Mouse (Mus musculus): Measurements from ENCODE around the gene Gjc2. TPM values are rescaled to one million over a fixed set of nuclear protein-coding genes. Genes with fewer than 3 reads are reported as not detected.
A peak's percentile ranks its signal among the peaks of the same experiment; 100 is the strongest.

Gene Gjc2
- polyA plus RNA-seq, 2 experiments = 0.08 TPM; not detected in 1

GRCm38 (mm10) chr11:59227604-59228121 is 44.6 kb upstream of the Gjc2 start:
- ATAC-seq (ENCODE audit: insufficient read depth) (peak; percentile 75), DNase-seq (ENCODE audit: low read depth in 3 of 3, low spot score in 3 of 3) (no peak)
- peak overlapping the region; percentile 97 for H3K4me2 ChIP-seq (ENCODE audit: low read depth)
- WGBS (ENCODE audit: insufficient replicate concordance) = under 1% methylated on average over 51 of the region's 51 CpGs
- no peaks in the 10 kb centered on the region for H3K27me3 ChIP-seq (ENCODE audit: control insufficient read depth, insufficient read depth, low read length)
- peaks cover 37 to 42% of the 10 kb centered on the region in 2 experiments for H3K4me1 ChIP-seq (replicated peaks; ENCODE audit: control insufficient read depth in 2 of 2, insufficient read depth in 2 of 2, low read length in 1 of 2)
- H3K27ac ChIP-seq = peak overlapping the region; percentile 83
- TF ChIP-seq CTCF (IDR thresholded peaks at IDR 0.05; ENCODE audit: low read depth) = no peak
- no peak for TF ChIP-seq EP300 (IDR thresholded peaks at IDR 0.05; ENCODE audit: low read depth)
- H3K4me3 ChIP-seq (ENCODE audit: insufficient read depth in 1 of 2, low read depth in 2 of 2, low read length in 2 of 2) = peak overlapping the region; percentile 93 to 100
- no peaks in the 10 kb centered on the region for H3K9me3 ChIP-seq (ENCODE audit: control insufficient read depth, low read length)
- peaks cover 5% of the 10 kb centered on the region for H3K36me3 ChIP-seq (replicated peaks; ENCODE audit: control insufficient read depth, insufficient read depth, low read depth)
- H3K9ac ChIP-seq (replicated peaks) = peak overlapping the region; percentile 100

GRCm38 (mm10) chr11:59226787-59227603 is 44.0 kb upstream of the Gjc2 start:
- WGBS (ENCODE audit: insufficient replicate concordance) = 2% methylated on average over 21 of the region's 21 CpGs
- peaks cover 37 to 47% of the 10 kb centered on the region in 2 experiments for H3K4me1 ChIP-seq (replicated peaks; ENCODE audit: control insufficient read depth in 2 of 2, insufficient read depth in 2 of 2, low read length in 1 of 2)
- peak overlapping the region; percentile 100 for H3K9ac ChIP-seq (replicated peaks)
- H3K9me3 ChIP-seq (ENCODE audit: control insufficient read depth, low read length) = no peaks in the 10 kb centered on the region
- H3K36me3 ChIP-seq (replicated peaks; ENCODE audit: control insufficient read depth, insufficient read depth, low read depth) = peaks cover 5% of the 10 kb centered on the region
- DNase-seq (ENCODE audit: low read depth in 3 of 3, low spot score in 3 of 3) (no peak), ATAC-seq (ENCODE audit: insufficient read depth) (no peak)
- H3K4me2 ChIP-seq (ENCODE audit: low read depth) = peak overlapping the region; percentile 97
- H3K27me3 ChIP-seq (ENCODE audit: control insufficient read depth, insufficient read depth, low read length) = no peaks in the 10 kb centered on the region
- H3K4me3 ChIP-seq (ENCODE audit: insufficient read depth in 1 of 2, low read depth in 2 of 2, low read length in 2 of 2) = peak overlapping the region; percentile 93 to 100
- TF ChIP-seq EP300 (IDR thresholded peaks at IDR 0.05; ENCODE audit: low read depth) (no peak), CTCF (IDR thresholded peaks at IDR 0.05; ENCODE audit: low read depth) (no peak)
- H3K27ac ChIP-seq = peak overlapping the region; percentile 83

GRCm38 (mm10) chr11:59226251-59226650 is 43.2 kb upstream of the Gjc2 start:
- WGBS (ENCODE audit: insufficient replicate concordance) = 37% methylated on average over 3 of the region's 3 CpGs
- Histone ChIP-seq H3K4me1 (replicated peaks; ENCODE audit: control insufficient read depth in 2 of 2, insufficient read depth in 2 of 2, low read length in 1 of 2) (peaks cover 37 to 49% of the 10 kb centered on the region in 2 experiments), H3K4me3 (ENCODE audit: insufficient read depth in 1 of 2, low read depth in 2 of 2, low read length in 2 of 2) (peak overlapping the region; percentile 93 to 100), H3K36me3 (replicated peaks; ENCODE audit: control insufficient read depth, insufficient read depth, low read depth) (peaks cover 5% of the 10 kb centered on the region), H3K9ac (replicated peaks) (peak overlapping the region; percentile 100), H3K4me2 (ENCODE audit: low read depth) (peak overlapping the region; percentile 97), H3K27me3 (ENCODE audit: control insufficient read depth, insufficient read depth, low read length) (no peaks in the 10 kb centered on the region), H3K9me3 (ENCODE audit: control insufficient read depth, low read length) (no peaks in the 10 kb centered on the region), H3K27ac (peak overlapping the region; percentile 83)
- no peak for DNase-seq (ENCODE audit: low read depth in 3 of 3, low spot score in 3 of 3)
- TF ChIP-seq CTCF (IDR thresholded peaks at IDR 0.05; ENCODE audit: low read depth) (no peak), EP300 (IDR thresholded peaks at IDR 0.05; ENCODE audit: low read depth) (no peak)
- no peak for ATAC-seq (ENCODE audit: insufficient read depth)

- H3K36me3 ChIP-seq (replicated peaks; ENCODE audit: control insufficient read depth, insufficient read depth, low read depth) = peaks cover 8% of the 10 kb centered on the region
- peaks cover 37 to 51% of the 10 kb centered on the region in 2 experiments for H3K4me1 ChIP-seq (replicated peaks; ENCODE audit: control insufficient read depth in 2 of 2, insufficient read depth in 2 of 2, low read length in 1 of 2)
- H3K4me3 ChIP-seq (ENCODE audit: insufficient read depth in 1 of 2, low read depth in 2 of 2, low read length in 2 of 2) = no peak overlapping the region; a peak in 1 of 4 replicates
- H3K9ac ChIP-seq (replicated peaks) = no peak overlapping the region
- H3K27me3 ChIP-seq (ENCODE audit: control insufficient read depth, insufficient read depth, low read length) = no peaks in the 10 kb centered on the region
- H3K27ac ChIP-seq = no peak overlapping the region
- TF ChIP-seq CTCF (IDR thresholded peaks at IDR 0.05; ENCODE audit: low read depth) (no peak), EP300 (IDR thresholded peaks at IDR 0.05; ENCODE audit: low read depth) (0 out of 2 replicates have a peak, but pooled peaks have one; percentile 19)
- DNase-seq (ENCODE audit: low read depth in 3 of 3, low spot score in 3 of 3) (no peak), ATAC-seq (ENCODE audit: insufficient read depth) (no peak)
- 8% methylated on average over 2 of the region's 2 CpGs for WGBS (ENCODE audit: insufficient replicate concordance)
- H3K9me3 ChIP-seq (ENCODE audit: control insufficient read depth, low read length) = no peaks in the 10 kb centered on the region
- peak overlapping the region; percentile 97 for H3K4me2 ChIP-seq (ENCODE audit: low read depth)
Observed at GRCm38 (mm10) chr11:59225167-59225566, 42.2 kb upstream of the Gjc2 start.

GRCm38 (mm10) chr11:59224470-59224869 is 41.5 kb upstream of the Gjc2 start:
- Histone ChIP-seq H3K4me1 (replicated peaks; ENCODE audit: control insufficient read depth in 2 of 2, insufficient read depth in 2 of 2, low read length in 1 of 2) (peaks cover 37 to 54% of the 10 kb centered on the region in 2 experiments), H3K36me3 (replicated peaks; ENCODE audit: control insufficient read depth, insufficient read depth, low read depth) (peaks cover 13% of the 10 kb centered on the region), H3K4me3 (ENCODE audit: insufficient read depth in 1 of 2, low read depth in 2 of 2, low read length in 2 of 2) (no peak overlapping the region), H3K4me2 (ENCODE audit: low read depth) (no peak overlapping the region; the same call in 1 of the 2 replicates), H3K27me3 (ENCODE audit: control insufficient read depth, insufficient read depth, low read length) (no peaks in the 10 kb centered on the region), H3K9me3 (ENCODE audit: control insufficient read depth, low read length) (no peaks in the 10 kb centered on the region), H3K27ac (no peak overlapping the region), H3K9ac (replicated peaks) (no peak overlapping the region)
- no peak for DNase-seq (ENCODE audit: low read depth in 3 of 3, low spot score in 3 of 3)
- WGBS (ENCODE audit: insufficient replicate concordance) = 14% methylated on average over 2 of the region's 2 CpGs
- ATAC-seq (ENCODE audit: insufficient read depth) = no peak
- TF ChIP-seq CTCF (IDR thresholded peaks at IDR 0.05; ENCODE audit: low read depth) (no peak), EP300 (IDR thresholded peaks at IDR 0.05; ENCODE audit: low read depth) (no peak)
